In the genomic region with DNA sequence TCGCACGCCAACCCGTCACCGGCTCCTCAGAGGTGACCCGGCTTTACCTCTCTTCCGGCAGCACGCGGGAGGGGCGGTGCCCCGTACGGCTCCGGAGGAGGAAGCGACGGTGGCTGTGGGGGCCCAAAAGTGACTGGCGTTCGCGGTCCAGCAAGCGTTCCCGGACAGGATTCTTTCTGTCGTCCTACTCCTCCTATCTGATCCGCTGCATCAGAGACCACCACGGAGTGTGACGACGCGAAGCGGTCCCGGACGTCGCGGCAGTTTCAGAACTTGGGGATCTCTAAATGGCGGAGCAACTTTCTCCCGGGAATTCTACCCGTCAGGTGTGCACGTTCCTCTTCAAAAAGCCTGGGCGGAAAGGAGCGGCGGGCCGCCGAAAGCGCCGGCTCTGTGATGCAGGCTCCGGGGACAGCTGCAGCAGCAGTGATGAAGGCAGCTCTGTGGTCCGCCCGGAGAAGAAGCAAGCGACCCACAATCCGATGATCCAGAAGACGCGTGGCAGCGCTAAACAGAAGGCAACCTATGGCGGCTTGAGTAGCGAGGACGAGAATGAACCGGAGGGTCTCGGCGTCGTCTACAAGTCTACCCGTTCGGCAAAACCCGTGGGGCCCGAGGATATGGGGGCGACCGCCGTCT, we compare ENCODE assay signal across 8 mouse cellular contexts. TPM values are rescaled to one million over a fixed set of nuclear protein-coding genes. Genes with fewer than 3 reads are reported as not detected.
DNase-seq lines count a peak whose midpoint lies in the region; ATAC-seq and TF ChIP-seq lines count a peak whose summit lies in the region.

A gene (minus strand): TSS at position 59 of the 639 bp plus-strand sequence.
A gene (plus strand): TSS at position 141 of the 639 bp plus-strand sequence.

- H3K27ac ChIP-seq in brown adipose tissue, adult 24 weeks (replicated peaks; ENCODE audit: low read depth, low read length) = peak within 1 kb of the TSS; percentile 65; the same call in 1 of the 2 replicates
- H3K27ac ChIP-seq in heart, embryonic 14.5 days (replicated peaks in 1 of 2; ENCODE audit: control insufficient read depth in 1 of 2, insufficient read depth in 1 of 2, low read depth in 2 of 2, low read length in 2 of 2) = peak within 1 kb of the TSS; percentile 35 to 60; a peak in 3 of 4 replicates
- no peak within 1 kb of the TSS for H3K27ac ChIP-seq in liver, embryonic 11.5 days (ENCODE audit: low read depth, low read length)

- H3K4me1 ChIP-seq in brown adipose tissue, adult 24 weeks (ENCODE audit: control insufficient read depth, insufficient read depth, insufficient read length, low read length) = no peaks in the 10 kb centered on the region
- peaks cover 0 to 6% of the 10 kb centered on the region in 2 experiments; a peak in 1 of 4 replicates for H3K4me1 ChIP-seq in heart, embryonic 14.5 days (ENCODE audit: control insufficient read depth in 2 of 2, insufficient read depth in 2 of 2, low read length in 2 of 2)
- no peaks in the 10 kb centered on the region for H3K4me1 ChIP-seq in liver, embryonic 11.5 days (replicated peaks; ENCODE audit: control insufficient read depth, insufficient read depth, low read length)

- 14% methylated on average over 63 of the region's 63 CpGs for WGBS in heart, embryonic 14.5 days
- WGBS in liver, embryonic 11.5 days = 11% methylated on average over 63 of the region's 63 CpGs

- peaks cover 17% of the 10 kb centered on the region; the same call in 1 of the 2 replicates for H3K36me3 ChIP-seq in heart, embryonic 14.5 days (ENCODE audit: control insufficient read depth, insufficient read depth, low read length)
- H3K36me3 ChIP-seq in liver, embryonic 11.5 days (ENCODE audit: control insufficient read depth, insufficient read depth, low read length) = no peaks in the 10 kb centered on the region
- H3K36me3 ChIP-seq in myocyte (ENCODE audit: control insufficient read depth, insufficient read depth) = no peaks in the 10 kb centered on the region

- H3K79me2 ChIP-seq in myocyte (ENCODE audit: control insufficient read depth, insufficient read depth) = no peaks in the 10 kb centered on the region

- peak; percentile 87 for ATAC-seq in CD4-positive, CD25-positive, alpha-beta regulatory T cell, adult 4 months
- peak; percentile 94 for ATAC-seq in erythroid progenitor cell, adult 5-6 weeks (replicated peaks; ENCODE audit: low FRiP score, poor library complexity, severe bottlenecking)
- ATAC-seq in heart, embryonic 14.5 days (ENCODE audit: insufficient number of reproducible peaks, insufficient read depth, low FRiP score, low read depth) = peak; percentile 69; the same call in 1 of the 2 replicates
- ATAC-seq in liver, embryonic 11.5 days (replicated peaks; ENCODE audit: low FRiP score) = peak; percentile 85

- H3ac ChIP-seq in myocyte (ENCODE audit: control insufficient read depth, insufficient read length) = no peak within 1 kb of the TSS

- no peaks in the 10 kb centered on the region for H3K27me3 ChIP-seq in heart, embryonic 14.5 days (ENCODE audit: control insufficient read depth, insufficient read depth, low read length)
- no peaks in the 10 kb centered on the region for H3K27me3 ChIP-seq in liver, embryonic 11.5 days (replicated peaks; ENCODE audit: control insufficient read depth, insufficient read depth, low read length)
- H3K27me3 ChIP-seq in myocyte (ENCODE audit: control insufficient read depth, insufficient read depth, insufficient read length) = no peaks in the 10 kb centered on the region

- peak within 1 kb of the TSS; percentile 89 for H3K4me3 ChIP-seq in brown adipose tissue, adult 24 weeks (ENCODE audit: insufficient read depth, low read depth, low read length)
- H3K4me3 ChIP-seq in heart, embryonic 14.5 days (ENCODE audit: control insufficient read depth in 1 of 2, insufficient read depth in 1 of 2, low read depth in 1 of 2, low read length in 2 of 2) = peak within 1 kb of the TSS; percentile 52 to 89
- peak within 1 kb of the TSS; percentile 65 for H3K4me3 ChIP-seq in liver, embryonic 11.5 days (ENCODE audit: low read depth, low read length)
- peak within 1 kb of the TSS; percentile 65 for H3K4me3 ChIP-seq in myocyte

- H3K9ac ChIP-seq in heart, embryonic 14.5 days (ENCODE audit: low read length) = peak within 1 kb of the TSS; percentile 71
- H3K9ac ChIP-seq in liver, embryonic 11.5 days (ENCODE audit: low read depth, low read length) = peak within 1 kb of the TSS; percentile 66

- no peaks in the 10 kb centered on the region for H3K9me3 ChIP-seq in heart, embryonic 14.5 days (ENCODE audit: control insufficient read depth, low read length)
- no peaks in the 10 kb centered on the region for H3K9me3 ChIP-seq in liver, embryonic 11.5 days (ENCODE audit: control insufficient read depth, low read length)

- DNase-seq in kidney, postnatal 10 days = peak; percentile 90
- DNase-seq in liver, embryonic 11.5 days (ENCODE audit: low spot score) = peak; percentile 77
- DNase-seq in spleen, postnatal 4 days (ENCODE audit: low spot score in 2 of 2) = peak; percentile 79 to 89

- peak; percentile 56 for TF ChIP-seq POLR2A in myocyte (IDR thresholded peaks at IDR 0.05; ENCODE audit: insufficient read length, low read depth)

- peak within 1 kb of the TSS; percentile 77 for H3K4me2 ChIP-seq in heart, embryonic 14.5 days (ENCODE audit: low read length)
- peak within 1 kb of the TSS; percentile 76 for H3K4me2 ChIP-seq in liver, embryonic 11.5 days
- H3K4me2 ChIP-seq in myocyte (ENCODE audit: low read depth) = peak within 1 kb of the TSS; percentile 72

TF ChIP-seq in myocyte, 11 proteins besides CTCF, POLR2A, EP300 and RAD21:
- TF ChIP-seq CEBPB (IDR thresholded peaks at IDR 0.05; ENCODE audit: insufficient read depth, poor library complexity, severe bottlenecking) (no peak), TCF12 (IDR thresholded peaks at IDR 0.05; ENCODE audit: insufficient read depth, poor library complexity, severe bottlenecking) (no peak), E2F4 (IDR thresholded peaks at IDR 0.05; ENCODE audit: insufficient read depth) (no peak), MYOG (IDR thresholded peaks at IDR 0.05; ENCODE audit: control insufficient read depth in 1 of 3, insufficient read depth in 1 of 3, insufficient read length in 2 of 3, low read depth in 2 of 3) (no peak), MYOD1 (IDR thresholded peaks at IDR 0.05; ENCODE audit: control insufficient read depth in 1 of 3, insufficient read length in 2 of 3, low read depth in 2 of 3) (no peak), USF1 (IDR thresholded peaks at IDR 0.05; ENCODE audit: low read depth) (no peak)

RNA-seq across cellular contexts. Expression of the first gene that starts in this region (rescaled TPM):
- polyA plus RNA-seq in CD4-positive, CD25-positive, alpha-beta regulatory T cell, adult 4 months (2017; shearing (Covaris generic)) = 100 to 1,000 TPM; 210 to 310 TPM
- polyA plus RNA-seq in brown adipose tissue, adult 24 weeks (2012; ENCODE audit: insufficient read depth, insufficient read length, missing spikeins) = 1,758 and 1,801 TPM in 2 replicates
- total RNA-seq in erythroid progenitor cell, adult 5-6 weeks (2015; ENCODE audit: low replicate concordance) = 26.3 and 59.5 TPM in 2 replicates
- 51.6 and 63.5 TPM in 2 replicates for total RNA-seq in erythroid progenitor cell, adult 5-6 weeks (2017; ENCODE audit: low replicate concordance)
- 948 and 990 TPM in 2 replicates for polyA plus RNA-seq in heart, embryonic 14.5 days (2014; fragmentation: Nextera tagmentation; extraction: Ambion mirVana)
- 321 and 361 TPM in 2 replicates for polyA plus RNA-seq in liver, embryonic 11.5 days (2014; fragmentation: Nextera tagmentation; extraction: Ambion mirVana)
- polyA plus RNA-seq in myocyte (2012; fragmentation: generic; extraction: Trizol) = 250 TPM

RNA-seq across cellular contexts. Expression of the second gene that starts in this region (rescaled TPM):
- 10 to 100 TPM; 14.2 to 14.8 TPM for polyA plus RNA-seq in CD4-positive, CD25-positive, alpha-beta regulatory T cell, adult 4 months (2017; shearing (Covaris generic))
- polyA plus RNA-seq in brown adipose tissue, adult 24 weeks (2012; ENCODE audit: insufficient read depth, insufficient read length, missing spikeins) = 0.92 and 1.7 TPM in 2 replicates
- total RNA-seq in erythroid progenitor cell, adult 5-6 weeks (2015; ENCODE audit: low replicate concordance) = 1.4 and 2.1 TPM in 2 replicates
- total RNA-seq in erythroid progenitor cell, adult 5-6 weeks (2017; ENCODE audit: low replicate concordance) = not detected in 2 replicates
- polyA plus RNA-seq in heart, embryonic 14.5 days (2014; fragmentation: Nextera tagmentation; extraction: Ambion mirVana) = 6.3 and 7.4 TPM in 2 replicates
- 8.9 and 9.4 TPM in 2 replicates for polyA plus RNA-seq in liver, embryonic 11.5 days (2014; fragmentation: Nextera tagmentation; extraction: Ambion mirVana)
- 3.0 TPM for polyA plus RNA-seq in myocyte (2012; fragmentation: generic; extraction: Trizol)
